Mouse (Mus musculus) adrenal gland, adult 18-20 months (tissue): Measurements from ENCODE around the gene Tmem243. TPM values are rescaled to one million over a fixed set of nuclear protein-coding genes. Genes with fewer than 3 reads are reported as not detected.
"Not testable (repeated sequence)": the region's sequence is repeated elsewhere in the genome, so short reads cannot be mapped to it uniquely, and the experiment has no call there.

ENCODE experiments used
- DNase-seq, 2 experiments: peaks; one replicate each; pipeline ENCODE4 v3.0.0; 2021 to 2022; ENCODE audit warnings: low spot score in 2 of 2
- total RNA-seq, 2 experiments: library from RNA; stranded (reverse); gene quantifications; 1 replicate in 1 of 2; 2 replicates in 1 of 2; pipeline ENCODE4 v1.2.3; 2021

The Tmem243 gene
- total RNA-seq, 2 experiments from 2014 or later = 23.5 to 42.7 TPM

- DNase-seq = no peak
These were observed 3.5 kb downstream of the Tmem243 start for GRCm38 (mm10) chr5:9103958-9104357.

DNA sequence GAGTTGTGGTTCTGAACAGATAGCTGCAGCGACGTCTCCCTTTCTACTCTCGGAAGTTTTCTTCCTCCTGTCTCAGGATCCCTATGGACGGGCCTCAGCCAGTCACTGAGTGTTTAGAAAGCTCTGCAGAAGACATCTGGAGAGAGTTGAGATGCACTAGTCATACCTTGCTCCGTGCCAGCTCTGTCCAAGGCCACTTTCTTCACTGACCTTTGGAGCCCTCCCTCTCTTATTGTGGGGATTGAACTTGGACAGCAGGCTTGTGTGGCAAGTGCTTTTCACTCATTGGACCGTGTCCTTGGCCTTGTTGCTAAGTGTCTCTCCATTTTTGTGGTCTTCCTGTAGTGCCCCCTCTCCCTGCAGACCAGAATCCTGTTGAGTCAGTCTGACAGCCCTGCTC lies 6.3 kb downstream of the Tmem243 start:
- peak in 1 of 2 experiments; percentile 43 for DNase-seq

GRCm38 (mm10) chr5:9107296-9108089 lies 7.0 kb downstream of the Tmem243 start:
- no peak for DNase-seq

DNA sequence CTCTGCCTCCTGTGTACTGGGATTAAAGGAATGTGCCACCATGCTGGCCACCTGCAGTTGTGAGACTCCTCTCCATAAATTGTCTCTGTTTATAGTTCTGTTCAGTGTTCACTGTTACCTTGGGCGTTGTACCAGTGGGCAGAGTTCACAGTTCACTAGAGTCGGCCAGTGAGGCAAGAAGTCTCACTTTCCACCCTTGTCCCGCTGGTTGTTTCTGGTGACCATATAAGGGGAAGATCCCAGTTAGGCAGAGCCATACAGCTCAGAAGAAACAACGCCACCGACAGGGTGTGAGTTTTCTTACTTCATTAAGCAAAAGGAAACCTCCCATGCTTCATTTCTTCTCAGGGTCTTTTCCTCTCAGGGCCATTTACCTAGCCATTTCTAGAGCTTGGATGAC lies 8.0 kb downstream of the Tmem243 start:
- no peak for DNase-seq

- no peak for DNase-seq
These were observed 9.1 kb downstream of the Tmem243 start for GRCm38 (mm10) chr5:9109582-9109981.

DNA sequence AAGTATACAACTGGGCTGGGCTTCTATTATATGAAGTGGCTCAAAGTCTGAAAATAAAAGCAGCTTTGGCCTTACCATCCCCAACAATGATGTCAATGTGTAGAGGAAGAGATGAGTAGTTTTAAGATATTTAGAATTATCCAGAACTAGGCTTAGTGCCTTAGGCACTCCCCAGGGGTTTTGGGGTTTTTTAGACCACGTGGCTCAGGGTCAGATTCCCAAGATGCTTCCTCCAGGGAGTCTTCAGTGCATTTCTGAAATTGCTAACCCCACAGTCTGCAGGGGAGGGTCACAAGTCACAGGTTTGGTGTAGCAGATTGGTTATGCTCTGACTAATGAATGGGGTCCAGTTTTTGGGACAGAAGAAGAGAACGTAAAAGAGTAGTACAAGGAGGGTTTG lies 10.8 kb downstream of the Tmem243 start:
- DNase-seq = no peak

DNA sequence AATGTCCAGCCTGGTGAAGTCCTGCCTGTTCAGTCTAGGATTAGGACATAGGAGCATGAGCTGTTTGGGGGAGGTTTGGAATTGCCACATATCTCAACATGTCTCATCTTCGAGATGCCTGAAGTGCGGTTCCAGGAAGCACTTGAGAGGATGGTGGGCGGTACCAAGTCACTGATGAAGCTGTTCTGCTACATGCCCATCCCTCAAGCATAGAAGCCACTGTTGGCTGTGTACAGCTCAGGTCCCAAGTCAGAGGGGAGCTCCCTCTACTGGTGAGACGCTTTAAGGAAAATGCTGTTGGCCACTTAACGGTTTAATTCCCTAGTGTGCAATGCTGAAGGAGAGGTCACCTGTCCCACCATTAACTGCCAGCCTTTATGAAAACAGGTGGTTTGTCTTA lies 11.3 kb downstream of the Tmem243 start:
- peak; percentile 41 to 52 for DNase-seq

- DNase-seq = no peak
These were observed 13.7 kb downstream of the Tmem243 start for GRCm38 (mm10) chr5:9114162-9114561.

DNA sequence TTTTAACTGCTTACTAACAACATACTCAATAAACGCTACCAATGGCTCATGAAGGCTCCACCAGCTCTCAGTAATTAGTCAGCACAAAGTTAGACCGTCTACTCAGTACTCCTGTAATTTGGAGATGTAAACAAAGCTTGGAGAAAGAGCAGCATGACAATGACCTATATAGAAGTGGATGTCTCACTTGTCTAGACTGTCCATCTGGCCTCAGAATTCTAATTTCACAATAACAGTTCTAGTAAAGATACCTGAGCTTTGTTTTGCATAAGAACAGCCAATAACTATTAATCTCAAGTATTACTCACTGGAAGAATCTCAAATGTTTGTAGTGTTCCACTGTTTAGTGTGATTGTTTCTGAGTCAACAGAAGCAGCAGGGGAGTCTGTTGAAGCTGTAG lies 23.7 kb downstream of the Tmem243 start:
- no peak for DNase-seq

DNA sequence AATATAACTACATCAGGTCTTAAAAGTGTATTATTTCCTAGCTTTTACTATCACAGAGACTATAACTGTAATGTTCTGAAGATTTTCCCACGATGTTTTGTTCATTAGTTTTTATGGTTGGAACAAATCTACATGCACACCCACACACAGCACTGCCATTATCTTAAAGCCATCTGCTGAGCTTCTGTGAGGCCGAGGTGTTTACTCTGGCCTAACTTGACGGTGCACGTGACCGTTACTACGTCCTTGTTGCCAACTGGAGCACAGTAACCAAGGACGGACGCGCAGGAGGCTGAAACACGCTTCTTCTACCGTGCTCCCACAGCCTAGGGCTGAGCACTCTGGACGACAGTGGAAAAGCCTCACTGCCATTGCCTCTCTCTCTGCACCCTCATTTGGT lies 28.1 kb downstream of the Tmem243 start:
- no peak for DNase-seq

GRCm38 (mm10) chr5:9131786-9132185 lies 31.3 kb downstream of the Tmem243 start:
- DNase-seq = no peak

GRCm38 (mm10) chr5:9135588-9135987 lies 35.1 kb downstream of the Tmem243 start:
- no peak for DNase-seq

DNA sequence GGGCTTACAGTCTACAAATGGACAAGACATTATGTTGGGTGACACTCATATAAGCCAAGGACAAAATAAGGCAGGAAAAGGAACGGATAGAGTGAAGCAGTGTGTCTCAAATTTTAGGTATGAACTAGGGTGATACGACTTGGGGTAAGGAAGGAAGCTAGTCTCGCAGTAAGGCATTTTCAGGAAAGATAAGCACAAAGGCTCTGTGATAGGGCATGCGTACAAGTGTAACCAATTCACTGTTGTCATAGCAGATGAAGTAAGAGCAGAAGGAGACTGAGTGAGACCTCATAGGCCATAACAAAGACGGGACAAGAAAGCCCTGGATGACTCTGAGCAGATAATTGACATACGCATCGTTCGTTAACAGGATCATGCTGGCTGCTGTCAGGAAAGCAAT lies 40.3 kb downstream of the Tmem243 start:
- no peak for DNase-seq

- DNase-seq = no peak
These were observed 41.9 kb downstream of the Tmem243 start for GRCm38 (mm10) chr5:9142376-9142775.

DNA sequence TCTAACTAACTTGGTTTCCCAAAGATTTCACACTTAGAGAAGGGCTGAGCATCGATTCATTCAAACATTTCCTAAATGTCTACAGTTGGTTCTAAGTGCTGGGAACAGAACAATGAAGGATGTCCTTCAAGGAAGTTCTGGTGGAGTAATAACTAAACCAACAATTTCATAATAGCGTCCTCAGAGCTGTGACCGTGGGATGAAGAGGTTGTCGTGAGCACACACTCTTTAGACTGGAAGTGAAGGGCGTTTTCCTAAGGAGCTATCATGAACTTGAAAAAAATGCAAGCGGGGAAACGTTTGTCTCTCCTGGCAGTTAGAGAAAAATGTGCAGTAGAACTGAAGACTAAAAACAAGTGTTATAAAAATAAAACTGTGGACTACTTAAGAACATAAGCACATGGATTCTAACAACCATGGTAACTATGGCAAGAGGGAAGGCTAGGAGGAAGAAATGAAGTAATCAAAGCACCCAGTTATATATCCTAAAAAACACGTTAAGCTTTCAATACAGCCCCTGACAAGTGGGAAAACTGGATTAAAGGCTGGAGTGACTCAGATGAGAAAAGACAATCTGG lies 48.9 kb downstream of the Tmem243 start:
- DNase-seq = no peak

DNA sequence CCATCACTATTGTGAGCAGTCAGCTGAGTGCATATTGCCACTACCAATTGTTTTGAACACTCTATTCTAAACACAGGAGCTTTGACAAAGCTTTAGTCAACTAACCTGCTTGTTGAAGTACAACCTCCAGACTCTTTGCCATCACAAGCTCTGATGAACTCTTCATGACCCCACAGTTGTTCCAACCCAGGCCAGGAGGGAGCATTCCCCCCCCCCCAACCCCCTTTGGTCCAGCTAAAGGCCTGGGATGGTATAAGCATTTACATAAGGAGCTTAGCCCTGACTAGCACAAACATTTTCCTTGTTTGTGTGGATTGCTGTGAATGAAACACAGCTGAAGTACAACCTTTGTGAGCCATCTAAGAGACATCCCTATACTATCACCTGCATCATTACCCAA lies 56.3 kb downstream of the Tmem243 start:
- no peak for DNase-seq

- no peak for DNase-seq
These were observed 56.9 kb downstream of the Tmem243 start for GRCm38 (mm10) chr5:9157336-9157735.

GRCm38 (mm10) chr5:9160831-9161455 lies 60.5 kb downstream of the Tmem243 start:
- peak; percentile 38 to 43 for DNase-seq

- DNase-seq = peak; percentile 82 to 86
These were observed 61.1 kb downstream of the Tmem243 start, which contains the start of gene Dmtf1 for GRCm38 (mm10) chr5:9161456-9162041. Gene Dmtf1, minus strand, starts transcription at chr5:9161776.

GRCm38 (mm10) chr5:9162088-9162487 lies 61.6 kb downstream of the Tmem243 start:
- peak in 1 of 2 experiments; percentile 15 for DNase-seq

- DNase-seq = no peak
These were observed 62.9 kb downstream of the Tmem243 start for GRCm38 (mm10) chr5:9163411-9163810.

GRCm38 (mm10) chr5:9165151-9165550 lies 64.7 kb downstream of the Tmem243 start:
- DNase-seq = not testable (repeated sequence)
